Mouse (Mus musculus): ENCODE data around the gene Myo18a.
A peak's percentile ranks its signal among the peaks of the same experiment; 100 is the strongest.

Gene Myo18a

GRCm38 (mm10) chr11:77795216-77795615 is 32.2 kb downstream of the Myo18a start:
- DNase-seq (ENCODE audit: low spot score): no peak

DNA sequence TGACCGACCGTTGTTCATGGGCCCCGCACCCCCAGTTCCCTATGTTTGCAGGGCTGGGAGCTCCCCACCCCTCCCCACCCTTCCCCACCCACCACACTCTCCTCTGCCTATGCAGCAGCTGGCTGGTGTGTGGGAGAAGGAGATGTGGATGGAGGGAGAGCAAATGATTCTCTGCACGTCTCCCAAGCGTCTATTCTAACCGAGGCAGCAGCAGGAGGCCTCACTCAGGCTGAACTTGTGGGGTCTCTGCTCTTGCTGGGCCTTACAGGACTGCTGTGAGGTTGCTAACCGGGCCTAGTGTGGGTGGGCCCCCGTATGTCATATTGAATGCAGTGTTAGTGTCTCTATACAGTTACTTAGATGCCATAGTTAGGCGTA is 37.4 kb downstream of the Myo18a start:
- no peak for DNase-seq (ENCODE audit: low spot score)

- no peak for DNase-seq (ENCODE audit: low spot score)
Measured at GRCm38 (mm10) chr11:77800869-77801701, 38.0 kb downstream of the Myo18a start.

DNA sequence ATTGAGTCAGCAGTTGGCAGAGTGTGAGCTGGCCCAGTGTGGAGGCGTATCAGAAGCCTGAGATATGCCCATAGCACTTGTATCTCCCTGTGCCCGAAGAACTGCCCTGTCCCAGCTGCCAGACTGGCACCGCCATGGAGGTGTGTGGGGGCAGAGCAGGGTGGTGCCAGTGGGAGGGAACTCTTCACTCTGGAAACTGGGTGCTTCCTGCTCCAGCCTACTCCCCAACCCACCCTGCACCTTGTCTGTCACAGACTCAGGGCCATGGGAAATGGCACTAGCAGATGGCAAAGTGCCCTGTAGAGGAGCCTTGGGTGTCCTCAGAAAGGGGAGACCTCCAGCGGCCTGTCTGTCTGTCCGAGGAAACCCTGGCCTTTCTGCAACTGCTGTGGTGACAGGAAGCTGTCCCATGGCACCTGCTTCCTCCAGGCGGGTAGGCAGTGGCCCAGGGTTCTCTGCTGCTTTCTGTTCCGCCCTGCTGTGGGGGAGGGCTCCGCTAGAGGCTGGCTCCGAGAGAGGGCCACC is 39.4 kb downstream of the Myo18a start:
- no peak for DNase-seq (ENCODE audit: low spot score)

DNA sequence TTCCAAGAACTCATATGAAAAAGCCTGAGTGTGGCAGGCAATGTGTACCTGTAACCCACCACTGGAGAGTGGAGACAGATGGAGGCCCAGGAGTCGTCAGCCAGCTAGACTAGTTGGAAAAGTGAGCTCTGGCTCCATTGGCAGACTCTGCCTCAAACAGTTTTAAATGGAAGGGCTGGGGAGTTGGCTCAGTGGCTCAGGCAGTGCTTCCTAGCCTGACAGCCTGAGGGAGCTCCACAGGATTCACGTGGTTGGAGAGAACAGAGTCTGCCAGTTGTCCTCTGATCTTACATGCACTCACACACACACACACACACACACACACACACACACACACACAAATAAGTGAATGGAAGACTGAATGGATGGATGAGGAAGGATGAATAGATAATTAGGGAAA is 43.2 kb downstream of the Myo18a start:
- no peak for DNase-seq (ENCODE audit: low spot score)

- DNase-seq (ENCODE audit: low spot score): no peak
Measured at GRCm38 (mm10) chr11:77806855-77807254, 43.8 kb downstream of the Myo18a start.

DNA sequence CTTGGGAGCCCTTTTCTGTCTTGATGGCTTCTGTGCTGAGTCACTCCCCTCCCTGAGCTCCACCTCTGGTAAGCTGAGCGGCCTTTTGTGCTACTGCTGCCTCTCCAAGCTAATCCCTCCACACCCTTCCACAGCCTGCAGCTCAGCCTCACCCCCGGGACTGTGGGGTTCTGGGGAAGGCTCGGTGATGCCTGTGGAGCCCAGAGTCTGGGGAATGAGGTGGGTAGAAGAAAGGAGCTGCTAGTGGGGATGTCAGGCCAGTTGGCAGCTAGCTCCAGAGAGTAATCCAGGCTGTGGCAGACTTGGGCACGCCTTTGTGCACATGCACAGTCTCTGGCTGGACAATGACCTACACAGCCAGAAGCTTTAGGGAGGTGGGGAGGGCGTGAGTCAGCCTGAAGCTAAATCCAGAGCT is 45.0 kb downstream of the Myo18a start:
- no peak for DNase-seq (ENCODE audit: low spot score)

GRCm38 (mm10) chr11:77809215-77809614 is 46.2 kb downstream of the Myo18a start:
- DNase-seq (ENCODE audit: low spot score): no peak

DNA sequence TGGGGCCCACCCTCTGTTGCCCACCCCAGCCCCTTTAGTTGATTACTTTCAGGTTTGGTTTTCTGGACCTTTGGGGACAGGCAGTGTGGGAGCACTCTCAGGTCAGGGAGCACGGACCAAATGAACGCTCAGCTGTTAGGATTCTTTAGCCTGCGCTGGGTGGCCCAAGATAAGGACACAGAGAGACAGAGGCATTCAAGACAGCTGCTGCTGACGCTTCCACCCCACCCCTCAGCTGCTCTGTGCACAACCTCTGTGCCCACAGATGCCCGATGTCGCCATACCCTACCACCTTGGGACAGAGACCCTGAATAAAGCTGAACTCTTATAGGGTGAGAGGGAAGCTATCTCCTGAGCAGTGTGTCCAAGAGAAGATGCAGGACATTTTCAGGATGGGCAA is 47.0 kb downstream of the Myo18a start:
- no peak for DNase-seq (ENCODE audit: low spot score)

GRCm38 (mm10) chr11:77813969-77814368 is 50.9 kb downstream of the Myo18a start:
- DNase-seq (ENCODE audit: low spot score): no peak

- peak; percentile 54 for DNase-seq (ENCODE audit: low spot score)
Measured at GRCm38 (mm10) chr11:77816003-77816402, 53.0 kb downstream of the Myo18a start.

DNA sequence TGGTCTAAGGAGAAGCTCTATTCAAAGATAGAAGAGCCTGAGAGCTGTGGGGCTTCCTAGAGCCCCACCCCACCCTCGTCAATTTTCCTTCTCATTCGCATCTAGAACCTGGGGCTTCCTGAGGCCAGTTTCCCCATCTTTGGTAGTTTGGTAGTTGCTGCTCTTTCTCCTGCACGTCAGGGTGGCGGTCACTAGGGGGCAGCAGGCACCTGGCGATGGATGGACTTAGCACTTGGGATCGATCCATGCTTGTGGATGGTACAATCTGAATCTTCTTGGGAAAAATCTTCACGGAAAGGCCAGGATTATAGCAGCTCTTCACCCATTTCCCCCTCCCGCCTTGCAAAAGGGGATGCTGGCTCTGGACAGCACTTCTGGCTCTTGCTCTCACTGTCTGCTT is 58.6 kb downstream of the Myo18a start:
- DNase-seq (ENCODE audit: low spot score): no peak

GRCm38 (mm10) chr11:77822781-77823180 is 59.7 kb downstream of the Myo18a start:
- DNase-seq (ENCODE audit: low spot score): no peak

DNA sequence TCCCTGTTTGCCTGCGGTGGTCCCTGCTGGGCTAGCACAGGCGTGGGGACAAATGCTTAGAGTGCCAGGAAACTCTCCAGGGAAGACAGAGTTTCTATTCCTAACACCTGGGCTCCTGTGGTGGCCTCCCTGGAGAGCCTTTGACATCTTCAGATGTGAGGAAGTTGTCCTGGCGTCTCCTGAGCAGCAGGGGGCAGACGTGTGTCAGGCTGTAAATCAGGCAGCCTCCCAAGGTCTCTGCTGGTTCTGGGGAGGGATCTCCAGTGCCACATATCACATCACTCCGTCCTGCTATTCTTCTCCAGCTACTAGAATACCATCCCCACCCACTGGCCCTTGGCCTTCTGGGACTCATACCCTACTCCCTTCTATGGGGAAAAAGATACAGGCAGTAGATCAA is 62.8 kb downstream of the Myo18a start:
- DNase-seq (ENCODE audit: low spot score): peak; percentile 44

- DNase-seq (ENCODE audit: low spot score): no peak
Measured at GRCm38 (mm10) chr11:77826311-77826710, 63.3 kb downstream of the Myo18a start.

GRCm38 (mm10) chr11:77827241-77827995 is 64.4 kb downstream of the Myo18a start:
- no peak for DNase-seq (ENCODE audit: low spot score)

DNA sequence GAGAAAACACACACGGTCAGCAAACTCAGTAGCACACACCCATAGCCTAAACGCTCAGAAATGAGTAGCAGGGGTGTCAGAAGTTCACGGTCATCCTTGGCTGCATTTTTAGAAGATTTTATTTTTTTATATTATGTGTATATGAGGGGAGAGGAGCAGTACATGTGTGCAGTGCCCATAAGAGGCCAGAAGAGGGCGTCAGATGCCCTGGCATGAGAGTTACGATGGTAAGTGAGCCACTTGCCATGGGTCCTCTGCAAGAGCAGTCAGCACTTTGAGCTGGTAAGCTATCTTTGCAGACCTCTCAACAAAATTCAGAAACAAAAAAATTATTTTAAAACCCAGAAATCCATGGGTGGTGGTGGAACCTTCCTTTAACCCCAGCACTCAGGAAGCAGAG is 65.1 kb downstream of the Myo18a start:
- no peak for DNase-seq (ENCODE audit: low spot score)

DNA sequence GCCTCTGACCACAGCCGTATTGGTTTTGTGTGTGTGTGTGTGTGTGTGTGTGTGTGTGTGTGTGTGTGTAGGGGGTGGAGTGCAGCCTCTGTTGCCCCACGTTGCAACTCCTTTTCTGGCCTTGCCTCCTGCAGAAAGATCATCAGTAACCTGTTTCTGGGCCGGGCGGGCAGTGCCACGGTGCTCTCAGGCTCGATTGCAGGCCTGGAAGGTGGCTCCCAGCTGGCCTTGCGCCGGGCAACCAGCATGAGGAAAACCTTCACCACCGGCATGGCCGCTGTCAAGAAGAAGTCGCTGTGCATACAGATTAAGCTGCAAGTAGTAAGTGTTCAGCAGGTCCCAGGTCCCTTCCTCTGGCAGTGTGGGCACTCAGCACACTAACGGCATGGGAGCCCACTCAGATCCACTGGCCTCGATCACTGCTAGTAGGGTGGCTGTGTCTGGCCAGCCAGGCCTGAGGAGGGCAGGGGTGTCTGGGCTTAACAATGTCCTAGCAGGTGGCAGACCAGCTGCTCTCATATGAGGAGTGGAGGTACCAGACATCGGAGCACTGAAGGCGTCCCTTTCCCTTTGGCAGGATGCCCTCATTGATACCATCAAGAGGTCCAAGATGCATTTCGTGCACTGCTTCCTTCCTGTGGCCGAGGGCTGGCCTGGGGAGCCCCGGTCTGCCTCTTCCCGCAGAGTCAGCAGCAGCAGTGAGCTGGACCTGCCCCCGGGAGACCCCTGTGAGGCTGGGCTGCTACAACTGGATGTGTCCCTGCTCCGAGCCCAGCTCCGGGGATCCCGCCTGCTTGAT is 66.2 kb downstream of the Myo18a start:
- DNase-seq (ENCODE audit: low spot score): no peak

DNA sequence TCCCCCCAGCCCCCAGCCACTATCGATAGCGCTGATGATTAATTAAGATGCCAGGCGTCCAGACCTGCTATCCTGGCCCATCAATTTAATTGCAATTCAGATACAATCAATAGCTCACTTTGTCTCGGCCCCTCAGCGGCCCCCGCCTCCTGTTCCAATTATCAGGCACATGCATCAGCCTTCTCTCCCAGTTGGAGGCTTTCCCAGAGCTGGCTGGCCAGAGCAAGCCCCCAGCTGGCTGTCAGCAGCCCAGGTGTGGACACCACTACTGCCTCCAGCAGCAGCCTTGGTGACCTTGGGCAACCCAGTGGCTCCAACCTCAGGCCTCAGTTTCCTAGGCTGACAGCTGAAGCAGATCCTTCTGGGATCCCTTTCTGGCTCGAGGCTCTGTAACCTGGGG is 67.8 kb downstream of the Myo18a start:
- DNase-seq (ENCODE audit: low spot score): no peak

GRCm38 (mm10) chr11:77832541-77832940 is 69.5 kb downstream of the Myo18a start:
- peak; percentile 78 for DNase-seq (ENCODE audit: low spot score)

GRCm38 (mm10) chr11:77835109-77835508 is 72.1 kb downstream of the Myo18a start:
- no peak for DNase-seq (ENCODE audit: low spot score)

DNA sequence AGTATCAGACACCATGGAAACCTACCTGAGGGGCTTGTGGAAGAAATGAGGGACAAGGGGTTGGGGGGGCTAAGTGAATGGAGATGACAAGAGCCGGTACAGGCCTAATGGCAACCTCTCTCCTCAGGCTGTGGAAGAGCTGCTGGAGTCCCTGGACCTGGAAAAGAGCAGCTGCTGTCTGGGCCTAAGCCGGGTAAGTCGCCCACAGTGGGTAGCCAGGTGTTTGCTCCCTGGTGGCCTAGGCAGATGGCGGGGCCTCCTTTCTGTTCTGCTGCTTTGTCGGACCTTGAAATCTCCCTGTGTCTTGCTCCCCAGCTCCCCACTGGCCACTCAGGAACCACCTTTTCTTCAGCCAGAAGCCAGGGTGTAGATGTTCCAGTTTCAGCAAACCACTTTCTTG is 73.2 kb downstream of the Myo18a start:
- no peak for DNase-seq (ENCODE audit: low spot score)

Data from ovary, adult 18-20 months (tissue).